Mouse (Mus musculus) adrenal gland, postnatal 10 days (tissue): Measurements from ENCODE around the gene Nipsnap2. TPM values are rescaled to one million over a fixed set of nuclear protein-coding genes. Genes with fewer than 3 reads are reported as not detected.
"Not testable (repeated sequence)": the region's sequence is repeated elsewhere in the genome, so short reads cannot be mapped to it uniquely, and the experiment has no call there.

Source experiments
- DNase-seq: peaks from one replicate; pipeline ENCODE4 v3.0.0; 2021; ENCODE audit warnings: mixed read lengths
- total RNA-seq, 2 experiments: library from RNA; stranded (reverse); gene quantifications; 2 replicates each; pipeline ENCODE4 v1.2.3; 2021

The Nipsnap2 gene
- total RNA-seq, 2 experiments from 2014 or later: 125 to 184 TPM

DNA sequence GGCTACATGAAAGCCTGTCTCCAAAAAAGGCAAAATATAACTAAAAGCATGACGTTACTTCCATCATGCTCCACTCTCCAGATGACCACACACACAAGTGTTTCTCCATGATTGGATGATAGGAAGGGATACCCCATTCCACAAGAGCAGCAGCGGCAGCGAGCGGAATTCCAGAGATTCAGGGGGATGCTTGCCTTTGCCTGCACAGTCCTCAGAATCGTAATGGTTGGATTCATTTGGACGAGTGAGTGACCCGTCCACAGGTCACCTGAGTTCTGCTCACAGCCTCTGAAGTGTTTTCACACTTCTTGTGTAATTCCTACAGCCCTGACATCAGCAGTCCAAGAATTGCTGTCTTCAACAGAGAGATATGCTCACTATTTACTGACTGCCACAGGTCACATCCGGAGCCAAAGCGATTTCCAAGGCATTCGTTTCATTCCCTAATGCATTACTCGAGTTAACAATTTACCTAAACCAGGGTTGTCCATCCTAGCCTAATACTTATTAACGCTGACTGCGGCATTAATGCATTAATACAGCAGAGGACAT is 35.1 kb downstream of the Nipsnap2 start:
- no peak for DNase-seq

DNA sequence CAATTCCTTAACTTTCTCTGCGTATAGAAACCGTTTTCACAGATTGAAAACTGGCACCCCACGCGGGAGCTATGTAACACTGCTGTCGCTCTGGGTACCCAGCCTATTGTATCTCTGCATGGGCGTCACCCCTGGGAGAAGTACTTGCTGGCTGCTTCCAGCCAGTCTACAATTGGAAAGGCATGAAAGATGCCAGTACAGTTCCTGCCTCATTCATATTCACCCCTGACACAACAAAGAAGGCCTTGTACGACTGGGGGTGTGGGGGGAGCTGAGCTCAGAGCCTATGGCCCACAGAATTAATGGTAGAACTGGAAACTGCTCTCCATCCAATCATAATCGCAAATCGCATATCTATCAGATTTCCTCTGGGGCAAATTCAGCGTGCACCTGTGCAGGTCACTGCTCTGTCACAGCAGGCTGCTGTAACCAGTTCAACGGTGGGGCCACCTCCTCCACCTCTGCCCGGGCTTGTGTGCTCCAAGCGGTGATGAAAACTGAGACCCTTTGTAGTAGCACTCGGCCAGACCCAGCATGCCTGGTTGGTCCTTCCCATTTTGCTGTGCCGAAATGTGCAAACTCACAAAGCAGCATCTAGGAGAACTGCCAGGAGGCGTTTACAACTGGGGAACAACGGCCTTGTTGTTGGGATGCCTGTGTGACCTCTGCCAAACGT is 37.1 kb downstream of the Nipsnap2 start:
- DNase-seq: no peak

DNA sequence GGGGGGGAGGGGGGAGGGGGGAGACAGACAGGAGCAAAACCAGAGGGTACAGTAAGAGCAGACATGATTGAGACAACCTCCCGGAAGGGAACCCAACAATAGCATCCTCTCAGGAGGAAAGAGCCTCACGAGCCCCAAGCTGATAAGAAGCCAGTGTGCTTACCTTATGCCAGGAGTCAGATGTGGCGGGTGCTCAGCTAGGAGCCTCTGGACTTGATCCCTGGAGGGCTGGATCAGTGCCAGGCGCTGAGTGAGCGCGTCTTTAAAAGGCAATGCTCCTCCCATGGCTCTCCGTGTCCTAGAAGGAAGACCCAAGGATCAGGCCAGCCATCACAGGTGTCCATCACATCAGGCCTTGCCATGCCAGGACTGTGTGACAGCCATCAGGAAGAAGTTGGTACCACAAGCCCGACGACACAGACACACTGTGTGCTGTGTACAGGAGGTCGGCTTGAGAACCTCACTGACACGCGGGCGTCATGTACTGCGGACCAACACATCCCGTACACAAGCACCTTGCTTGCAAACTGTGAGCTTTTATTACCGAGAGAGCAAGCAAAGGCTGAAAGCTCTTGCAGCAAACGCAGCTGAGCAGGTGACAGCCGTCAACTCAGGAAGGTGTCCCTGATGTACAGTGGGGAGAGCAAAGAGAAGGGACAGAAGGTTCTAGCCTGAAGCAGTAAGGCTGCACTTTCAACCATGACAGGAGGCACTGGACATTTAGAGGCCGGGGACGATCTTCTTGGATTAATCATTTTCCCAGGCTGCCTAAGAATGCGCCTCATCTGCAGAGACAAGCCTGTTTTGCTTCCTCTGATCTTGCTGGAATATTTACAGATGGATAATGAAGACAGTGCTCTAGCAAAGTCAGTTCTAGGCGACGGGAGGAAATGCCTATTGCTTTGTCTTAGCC is 45.8 kb downstream of the Nipsnap2 start:
- peak; percentile 12 for DNase-seq

DNA sequence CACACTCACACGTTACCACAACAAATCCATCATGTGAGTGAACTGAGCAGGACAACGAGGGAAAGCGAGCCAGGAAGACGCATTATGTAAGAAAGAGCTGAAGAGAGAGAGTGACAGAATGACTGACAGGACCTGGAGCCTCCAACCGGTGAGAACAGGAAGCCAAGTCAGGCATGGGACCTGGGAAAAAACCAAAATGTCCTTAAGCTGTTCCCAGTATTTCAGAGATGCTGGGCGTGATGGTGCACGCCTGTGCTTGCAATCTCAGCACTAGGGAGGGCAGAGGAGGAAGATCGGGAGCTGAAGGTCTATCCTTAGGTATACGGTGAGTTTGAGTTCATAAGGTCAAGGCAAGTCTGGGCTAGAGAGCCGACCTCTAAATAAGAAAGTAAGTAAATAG is 47.6 kb downstream of the Nipsnap2 start:
- no peak for DNase-seq

DNA sequence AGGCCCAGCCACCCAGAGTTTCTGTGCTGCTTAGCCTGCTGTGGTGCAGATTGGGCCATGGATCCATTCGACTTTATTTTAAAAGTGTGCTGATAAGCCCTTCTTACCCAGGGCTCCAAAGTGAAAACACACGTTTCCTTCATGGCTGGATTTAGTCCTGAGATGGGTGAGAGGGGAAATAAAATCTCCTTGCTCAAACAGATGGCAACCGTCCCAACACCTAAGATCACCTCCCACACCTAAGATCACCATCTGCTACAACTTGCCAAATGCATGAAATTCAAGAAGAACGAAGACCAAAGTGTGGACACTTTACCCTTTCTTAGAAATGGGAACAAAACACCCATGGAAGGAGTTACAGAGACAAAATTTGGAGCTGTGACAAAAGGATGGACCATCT is 48.5 kb downstream of the Nipsnap2 start:
- not testable (repeated sequence) for DNase-seq

DNA sequence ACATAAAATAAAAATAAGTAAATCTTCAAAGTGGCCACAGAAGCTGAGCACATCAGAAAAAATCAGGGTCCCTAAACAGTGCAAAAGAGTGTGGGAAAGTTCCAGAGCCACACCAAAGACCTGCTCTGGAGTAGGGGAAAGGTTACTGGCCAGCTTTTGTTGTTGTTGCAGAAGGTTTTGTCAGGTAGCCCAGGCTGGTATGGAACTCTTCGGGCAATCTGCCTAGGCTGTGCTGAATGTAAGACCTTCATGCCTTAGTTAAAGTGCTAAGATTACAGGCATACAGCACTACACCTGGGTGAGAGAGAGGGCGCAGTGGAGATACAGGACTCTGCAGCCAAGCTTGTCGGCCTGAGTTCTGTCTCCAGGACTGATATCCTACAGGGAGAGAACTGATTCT is 49.8 kb downstream of the Nipsnap2 start:
- DNase-seq: peak; percentile 20

DNA sequence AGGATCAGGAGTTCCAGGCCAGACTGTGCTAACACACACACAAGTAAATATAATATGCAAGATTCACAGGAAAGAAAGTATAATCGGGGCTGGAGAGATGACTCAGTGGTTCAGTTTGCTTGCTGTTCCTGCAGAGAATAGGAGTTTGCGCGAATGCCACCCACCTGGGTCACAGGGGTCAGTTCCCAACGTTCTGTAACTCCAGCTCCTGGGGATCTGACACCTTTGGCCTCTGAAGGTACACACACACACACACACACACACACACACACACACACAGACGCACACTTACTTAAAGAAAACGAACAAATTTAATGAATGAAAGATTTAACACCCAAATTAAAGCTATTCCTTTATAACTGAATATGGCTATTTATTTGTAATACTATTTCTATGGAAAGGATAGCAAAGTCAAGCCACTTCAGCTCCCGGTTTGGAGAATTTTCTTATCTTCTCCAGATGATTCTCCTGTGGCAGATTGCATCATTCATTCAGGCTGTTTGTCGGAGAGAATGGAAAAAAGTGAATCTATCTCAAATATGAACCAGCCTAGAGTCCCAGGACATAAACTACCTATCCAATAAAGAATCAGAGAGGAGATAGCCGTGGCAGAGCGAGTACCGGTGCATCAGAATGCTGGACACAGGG is 53.6 kb downstream of the Nipsnap2 start:
- no peak for DNase-seq

DNA sequence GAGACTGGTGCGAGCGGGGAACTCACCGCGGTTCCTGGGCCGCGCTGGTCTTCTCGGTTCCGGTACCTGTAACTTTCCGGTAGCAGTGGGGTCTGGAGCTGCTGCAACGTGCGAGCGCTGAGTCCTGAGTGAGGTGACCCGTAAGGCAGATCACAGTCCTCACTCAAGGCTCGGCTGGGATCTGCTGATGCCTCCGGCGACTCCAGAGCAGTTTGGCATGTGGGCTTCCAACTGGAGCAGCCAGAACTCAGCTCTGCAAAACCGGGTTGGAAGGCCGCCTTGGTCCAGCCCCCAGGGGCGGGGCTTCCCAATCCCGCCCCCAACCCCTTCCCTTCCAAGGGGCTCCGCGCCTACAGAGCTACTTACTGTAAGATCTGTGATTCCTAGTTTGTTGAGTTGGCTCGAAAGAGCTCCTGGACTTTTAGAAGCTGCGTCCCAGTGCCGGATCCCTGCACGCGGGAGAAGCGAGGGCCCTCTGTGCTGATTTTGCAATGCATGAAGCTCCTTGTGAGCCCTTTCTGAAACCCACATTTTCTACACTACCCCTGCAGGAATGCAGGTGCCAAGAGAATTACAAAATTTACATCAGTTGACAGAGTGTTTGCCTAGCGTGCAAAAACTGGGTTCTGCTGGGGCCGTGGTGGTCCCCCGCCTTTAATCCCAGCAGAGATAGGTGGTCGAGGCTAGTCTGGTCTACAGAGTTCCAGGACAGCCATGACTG is 54.3 kb downstream of the Nipsnap2 start:
- DNase-seq: peak; percentile 91

DNA sequence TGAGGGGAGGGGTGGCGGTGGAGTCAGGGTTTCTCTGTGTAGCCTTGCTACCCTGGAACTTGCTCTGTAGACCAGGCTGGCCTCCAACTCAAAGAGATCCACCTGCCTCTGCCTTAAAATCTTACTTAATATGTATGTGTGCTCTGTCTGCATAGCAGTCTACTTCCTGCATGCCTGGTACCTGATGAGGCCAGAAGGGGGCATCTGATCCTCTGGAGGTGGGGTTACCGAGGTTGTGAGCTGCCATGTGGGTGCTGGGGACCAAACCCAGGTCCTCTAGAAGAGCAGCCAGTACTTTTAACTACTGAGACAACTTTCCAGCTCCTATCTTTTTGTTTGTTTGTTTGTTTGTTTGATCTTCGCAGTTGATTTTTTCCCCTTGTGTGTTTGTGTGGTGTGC is 55.3 kb downstream of the Nipsnap2 start:
- no peak for DNase-seq

DNA sequence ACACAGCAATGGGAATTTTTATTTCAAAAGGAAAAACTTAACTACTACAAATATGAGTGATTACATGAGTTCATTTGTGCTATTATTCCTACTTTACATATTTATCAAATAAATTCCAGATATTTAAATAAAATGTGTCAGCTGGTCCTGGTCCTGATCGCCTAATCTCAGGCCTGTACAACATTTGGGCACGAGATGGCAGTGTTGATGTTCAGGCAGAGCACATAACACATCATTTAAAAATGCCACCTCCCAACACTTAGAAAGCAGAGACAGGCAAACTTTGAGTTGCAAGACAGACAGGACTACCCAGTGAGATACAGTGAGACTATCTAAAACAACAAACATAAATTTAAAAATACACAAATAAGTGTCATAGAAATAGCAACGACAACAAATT is 57.3 kb downstream of the Nipsnap2 start:
- DNase-seq: peak; percentile 33

DNA sequence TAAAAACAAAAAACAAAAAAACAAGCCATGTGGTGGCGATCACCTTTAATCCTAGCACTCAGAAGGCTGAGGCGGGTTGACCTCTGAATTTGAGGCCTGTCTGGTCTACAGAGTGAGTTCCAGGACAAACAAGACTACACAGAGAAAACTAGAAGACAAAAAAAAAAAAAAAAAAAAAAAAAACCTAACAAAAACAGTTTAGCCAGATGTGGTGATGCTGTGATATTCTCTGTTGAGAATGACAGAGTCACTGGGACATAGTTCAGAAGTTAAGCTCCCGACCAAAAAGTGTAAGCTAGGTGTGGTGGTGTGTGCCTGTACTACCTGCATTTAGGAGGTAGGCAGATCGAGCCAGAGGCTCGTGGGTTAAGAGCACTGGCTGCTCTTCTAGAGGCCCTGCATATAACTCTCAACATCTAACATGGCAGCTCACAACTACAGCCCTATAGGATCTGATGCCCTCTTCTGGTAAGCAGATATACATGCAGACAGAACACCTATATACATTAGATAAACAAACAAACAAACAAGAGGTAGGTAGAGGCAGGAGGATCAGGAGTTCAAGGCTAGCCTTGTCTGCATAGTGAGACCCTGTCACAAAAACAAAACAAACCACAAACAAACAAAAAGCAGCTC is 60.5 kb downstream of the Nipsnap2 start:
- no peak for DNase-seq

DNA sequence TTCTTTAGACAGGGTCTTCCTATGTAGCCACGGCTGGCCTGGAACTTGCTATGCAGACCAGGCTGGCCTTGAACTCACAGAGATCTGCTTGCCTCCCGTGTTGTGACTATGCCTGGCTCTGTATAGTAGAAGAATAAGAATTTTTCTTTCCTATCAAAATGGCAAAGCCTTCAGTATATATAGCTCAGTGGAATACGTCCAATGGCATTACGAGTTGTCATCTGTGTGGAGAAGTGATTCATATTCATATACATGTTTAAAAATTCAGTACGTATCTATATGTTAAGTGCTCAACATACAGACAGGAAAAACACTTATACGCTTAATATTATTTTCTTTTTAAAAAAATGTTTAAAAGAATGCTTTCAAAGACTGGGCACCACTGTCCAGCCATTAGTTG is 61.3 kb downstream of the Nipsnap2 start:
- no peak for DNase-seq

DNA sequence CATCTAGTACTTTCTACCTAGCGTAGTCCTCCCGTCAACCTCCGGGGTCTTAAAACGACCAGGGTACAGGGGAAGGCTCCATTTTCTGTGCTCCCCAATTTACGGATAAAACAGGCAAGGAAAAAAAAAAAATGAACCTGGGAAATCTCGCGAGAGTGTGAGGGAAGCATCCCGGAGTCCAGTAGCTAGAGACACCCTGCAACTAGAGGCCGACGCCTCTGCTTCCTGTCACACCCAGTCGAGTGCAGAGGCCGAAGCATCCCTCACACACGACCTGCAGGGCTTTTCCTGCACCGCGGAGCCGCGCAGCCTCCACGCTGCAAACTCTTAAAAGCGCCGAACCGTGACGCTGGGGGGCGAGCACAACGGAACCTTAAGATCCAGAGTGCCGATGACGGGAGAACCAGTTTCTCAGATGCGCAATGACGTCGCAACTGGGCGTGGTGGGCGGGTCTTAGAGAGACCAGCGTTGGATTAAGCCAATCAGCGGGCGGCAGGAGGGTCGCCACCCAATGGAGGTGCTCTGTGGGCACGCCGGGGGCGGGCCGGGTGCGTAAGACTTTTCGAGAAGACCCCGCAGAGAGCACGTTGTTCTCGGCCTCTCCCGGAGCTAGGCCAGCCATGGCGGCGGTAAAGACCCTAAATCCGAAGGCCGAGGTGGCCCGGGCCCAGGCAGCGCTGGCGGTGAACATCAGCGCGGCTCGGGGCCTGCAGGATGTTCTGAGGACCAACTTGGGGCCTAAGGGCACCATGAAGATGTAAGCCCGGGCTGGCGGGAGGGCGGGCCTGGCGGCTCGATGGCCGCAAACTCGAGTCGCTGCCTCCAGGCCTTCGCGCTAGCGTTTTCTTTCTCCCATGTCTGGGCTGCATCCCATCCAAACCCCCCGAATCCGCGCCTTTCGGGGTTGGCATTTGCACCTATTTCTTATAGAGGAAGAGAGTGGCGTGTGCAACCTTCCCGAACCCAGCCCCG is 62.2 kb downstream of the Nipsnap2 start, which contains the start of gene Psph:
Psph (minus strand) TSS at position 632 of the 973 bp plus-strand sequence.
- peak; percentile 97 for DNase-seq

DNA sequence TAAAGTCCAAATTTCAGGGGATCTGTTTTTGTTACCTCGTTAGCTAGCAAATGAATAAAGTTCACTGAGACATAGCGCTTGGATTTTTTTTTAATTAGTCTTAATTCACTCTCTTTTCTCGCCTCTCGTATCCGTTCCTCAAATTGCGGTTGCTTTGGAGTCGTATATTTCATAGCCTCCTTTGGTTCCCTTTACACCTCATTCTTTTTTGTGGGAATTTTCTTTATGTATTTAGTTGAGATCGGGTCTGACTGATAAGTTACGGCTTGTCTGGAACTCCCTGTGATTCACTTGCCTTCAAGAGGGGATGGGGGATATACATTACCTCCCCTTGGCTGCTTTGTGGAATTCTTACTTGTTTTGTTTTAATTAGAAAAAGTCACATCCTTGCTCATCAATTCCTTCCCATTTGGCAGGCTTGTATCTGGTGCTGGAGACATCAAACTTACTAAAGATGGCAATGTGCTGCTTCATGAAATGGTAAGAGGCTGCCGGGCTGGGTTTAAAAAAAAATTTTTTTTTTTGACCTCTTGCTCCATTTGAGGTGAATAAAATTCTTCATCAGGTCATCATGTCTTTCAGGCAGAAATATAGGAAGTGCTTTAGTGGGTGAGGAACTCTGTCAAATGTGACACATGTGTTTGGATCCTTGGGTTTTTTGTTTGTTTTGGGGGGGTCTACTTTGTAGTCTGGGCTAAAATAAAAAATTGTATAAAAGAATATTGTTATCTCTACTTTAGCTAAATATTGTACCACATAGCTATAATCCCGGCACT is 63.1 kb downstream of the Nipsnap2 start:
- DNase-seq: no peak

DNA sequence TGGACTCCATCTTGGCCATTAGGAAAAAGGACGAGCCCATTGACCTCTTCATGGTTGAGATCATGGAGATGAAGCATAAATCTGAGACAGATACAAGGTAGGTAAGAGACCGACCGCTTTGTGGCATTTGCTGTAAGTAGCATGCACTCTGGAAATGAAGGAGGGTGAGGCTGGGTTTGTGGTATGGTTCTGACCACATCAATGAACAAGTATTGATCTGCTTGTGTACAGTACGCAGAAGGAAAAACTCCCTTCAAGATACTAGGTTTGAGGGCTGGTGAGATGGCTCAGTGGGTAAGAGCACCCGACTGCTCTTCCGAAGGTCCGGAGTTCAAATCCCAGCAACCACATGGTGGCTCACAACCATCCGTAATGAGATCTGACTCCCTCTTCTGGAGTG is 65.7 kb downstream of the Nipsnap2 start:
- DNase-seq: not testable (repeated sequence)
